Mouse (Mus musculus) heart, embryonic 15.5 days (tissue): Measurements from ENCODE around the gene Mei1. TPM values are rescaled to one million over a fixed set of nuclear protein-coding genes. Genes with fewer than 3 reads are reported as not detected.
A peak's percentile ranks its signal among the peaks of the same experiment; 100 is the strongest.

Experiments used
- ATAC-seq: fragments of 200-750 bp; cut with Nextera tagmentation; replicated peaks from 2 replicates; pipeline ENCODE4 v1.8.0; 2017; ENCODE audit warnings: low read depth, moderate TSS enrichment; ENCODE audit not compliant: insufficient number of reproducible peaks, insufficient read depth, low FRiP score
- H3K27ac ChIP-seq: fragments of 300-500 bp; sonication (generic); 2 replicates; pipeline ENCODE4 v1.5.1; 2015; ENCODE audit warnings: mild to moderate bottlenecking, inconsistent platforms
- H3K27me3 ChIP-seq: fragments of 300-500 bp; sonication (generic); 2 replicates; pipeline ENCODE4 v1.6.1; 2015; ENCODE audit warnings: inconsistent platforms
- H3K36me3 ChIP-seq: fragments of 300-500 bp; sonication (generic); 2 replicates; pipeline ENCODE4 v1.6.1; 2015; ENCODE audit warnings: mild to moderate bottlenecking, inconsistent platforms
- H3K4me1 ChIP-seq: fragments of 300-500 bp; sonication (generic); replicated peaks from 2 replicates; pipeline ENCODE4 v1.6.1; 2015; ENCODE audit warnings: inconsistent platforms
- H3K4me2 ChIP-seq: fragments of 300-500 bp; sonication (generic); 2 replicates; pipeline ENCODE4 v1.6.1; 2015; ENCODE audit warnings: inconsistent platforms, mild to moderate bottlenecking, moderate library complexity
- H3K4me3 ChIP-seq: fragments of 300-500 bp; sonication (generic); 2 replicates; pipeline ENCODE4 v1.5.1; 2015; ENCODE audit warnings: mild to moderate bottlenecking, inconsistent platforms
- H3K9ac ChIP-seq: fragments of 300-500 bp; sonication (generic); 2 replicates; pipeline ENCODE4 v1.6.1; 2015; ENCODE audit warnings: mild to moderate bottlenecking, inconsistent platforms
- H3K9me3 ChIP-seq: fragments of 300-500 bp; sonication (generic); replicated peaks from 2 replicates; pipeline ENCODE4 v1.6.1; 2016; ENCODE audit warnings: inconsistent platforms
- WGBS: fragments of 180-500 bp; shearing (Covaris S2); methylation state at CpG from one replicate; pipeline ENCODE4 v1.1.7; 2015; ENCODE audit warnings: mixed read lengths; 5-methylcytosine and 5-hydroxymethylcytosine counted together
- polyA plus RNA-seq: library from polyadenylated mRNA; unstranded; fragments of >200 nt; fragmentation: Nextera tagmentation; extraction: Ambion mirVana; gene quantifications from 2 replicates; pipeline ENCODE4 v1.2.1, GENCODE M21; 2015

Gene Mei1
- polyA plus RNA-seq, 1 experiment from 2014 or later: not detected

- Histone ChIP-seq H3K27ac (no peak overlapping the region), H3K4me1 (peaks cover 21% of the 10 kb centered on the region), H3K9ac (no peak overlapping the region), H3K4me3 (no peak overlapping the region), H3K27me3 (no peaks in the 10 kb centered on the region), H3K4me2 (no peak overlapping the region), H3K36me3 (no peaks in the 10 kb centered on the region), H3K9me3 (no peaks in the 10 kb centered on the region)
- no peak for ATAC-seq
- 85% methylated on average over 7 of the region's 7 CpGs for WGBS
Observed at GRCm38 (mm10) chr15:82152435-82152834, 82.6 kb downstream of the Mei1 start.

- Histone ChIP-seq H3K9me3 (no peaks in the 10 kb centered on the region), H3K4me1 (peaks cover 39% of the 10 kb centered on the region), H3K27ac (no peak overlapping the region), H3K36me3 (no peaks in the 10 kb centered on the region), H3K9ac (no peak overlapping the region), H3K27me3 (no peaks in the 10 kb centered on the region), H3K4me2 (no peak overlapping the region), H3K4me3 (no peak overlapping the region)
- ATAC-seq: no peak
- WGBS: 88% methylated on average over 6 of the region's 6 CpGs
Observed at GRCm38 (mm10) chr15:82156298-82156697, 86.5 kb downstream of the Mei1 start.

GRCm38 (mm10) chr15:82156902-82157301, 87.1 kb downstream of the Mei1 start:
- no peak overlapping the region for H3K9ac ChIP-seq
- no peak overlapping the region for H3K4me2 ChIP-seq
- H3K4me3 ChIP-seq: no peak overlapping the region
- H3K27me3 ChIP-seq: no peaks in the 10 kb centered on the region
- WGBS: 61% methylated on average over 10 of the region's 10 CpGs
- H3K36me3 ChIP-seq: no peaks in the 10 kb centered on the region
- H3K27ac ChIP-seq: no peak overlapping the region
- peaks cover 45% of the 10 kb centered on the region for H3K4me1 ChIP-seq
- ATAC-seq: no peak
- H3K9me3 ChIP-seq: no peaks in the 10 kb centered on the region

GRCm38 (mm10) chr15:82158243-82159035, 88.6 kb downstream of the Mei1 start:
- no peak overlapping the region for H3K4me3 ChIP-seq
- H3K27ac ChIP-seq: peak overlapping the region; percentile 27; the same call in 1 of the 2 replicates
- peaks cover 49% of the 10 kb centered on the region for H3K4me1 ChIP-seq
- H3K9me3 ChIP-seq: no peaks in the 10 kb centered on the region
- ATAC-seq: no peak
- no peak overlapping the region for H3K4me2 ChIP-seq
- 56% methylated on average over 17 of the region's 17 CpGs for WGBS
- H3K9ac ChIP-seq: no peak overlapping the region
- H3K36me3 ChIP-seq: no peaks in the 10 kb centered on the region
- H3K27me3 ChIP-seq: no peaks in the 10 kb centered on the region

- H3K4me3 ChIP-seq: no peak overlapping the region
- no peaks in the 10 kb centered on the region for H3K9me3 ChIP-seq
- ATAC-seq: no peak
- H3K36me3 ChIP-seq: no peaks in the 10 kb centered on the region
- no peaks in the 10 kb centered on the region for H3K27me3 ChIP-seq
- WGBS: 84% methylated on average over 9 of the region's 9 CpGs
- H3K4me2 ChIP-seq: no peak overlapping the region
- no peak overlapping the region for H3K9ac ChIP-seq
- H3K4me1 ChIP-seq: peaks cover 59% of the 10 kb centered on the region
- no peak overlapping the region for H3K27ac ChIP-seq
Observed at GRCm38 (mm10) chr15:82159471-82159870, 89.7 kb downstream of the Mei1 start.

- 46% methylated on average over 11 of the region's 11 CpGs for WGBS
- no peak overlapping the region for H3K4me3 ChIP-seq
- peaks cover 62% of the 10 kb centered on the region for H3K4me1 ChIP-seq
- H3K9ac ChIP-seq: 0 out of 2 replicates have a peak overlapping the region, but pooled peaks have one; percentile 24
- H3K27me3 ChIP-seq: no peaks in the 10 kb centered on the region
- H3K9me3 ChIP-seq: no peaks in the 10 kb centered on the region
- H3K36me3 ChIP-seq: no peaks in the 10 kb centered on the region
- ATAC-seq: no peak
- peak overlapping the region; percentile 57 for H3K27ac ChIP-seq
- H3K4me2 ChIP-seq: peak overlapping the region; percentile 4; the same call in 1 of the 2 replicates
Observed at GRCm38 (mm10) chr15:82160731-82161640, 91.2 kb downstream of the Mei1 start.

- no peaks in the 10 kb centered on the region for H3K27me3 ChIP-seq
- H3K4me1 ChIP-seq: peaks cover 71% of the 10 kb centered on the region
- no peak overlapping the region for H3K4me2 ChIP-seq
- WGBS: 86% methylated on average over 12 of the region's 12 CpGs
- H3K9ac ChIP-seq: no peak overlapping the region
- ATAC-seq: no peak
- no peaks in the 10 kb centered on the region for H3K9me3 ChIP-seq
- no peak overlapping the region for H3K4me3 ChIP-seq
- H3K36me3 ChIP-seq: no peaks in the 10 kb centered on the region
- no peak overlapping the region for H3K27ac ChIP-seq
Observed at GRCm38 (mm10) chr15:82161965-82162600, 92.3 kb downstream of the Mei1 start.

- Histone ChIP-seq H3K4me3 (no peak overlapping the region), H3K9ac (no peak overlapping the region), H3K27me3 (no peaks in the 10 kb centered on the region), H3K36me3 (no peaks in the 10 kb centered on the region), H3K4me2 (no peak overlapping the region), H3K9me3 (no peaks in the 10 kb centered on the region), H3K4me1 (peaks cover 79% of the 10 kb centered on the region), H3K27ac (peak overlapping the region; percentile 24; the same call in 1 of the 2 replicates)
- 71% methylated on average over 10 of the region's 10 CpGs for WGBS
- ATAC-seq: no peak
Observed at GRCm38 (mm10) chr15:82163356-82164060, 93.7 kb downstream of the Mei1 start.

- ATAC-seq: no peak
- Histone ChIP-seq H3K27me3 (no peaks in the 10 kb centered on the region), H3K4me2 (no peak overlapping the region), H3K27ac (peak overlapping the region; percentile 24; the same call in 1 of the 2 replicates), H3K9me3 (no peaks in the 10 kb centered on the region), H3K4me1 (peaks cover 76% of the 10 kb centered on the region), H3K36me3 (no peaks in the 10 kb centered on the region), H3K9ac (no peak overlapping the region), H3K4me3 (no peak overlapping the region)
- WGBS: 50% methylated on average over 4 of the region's 4 CpGs
Observed at GRCm38 (mm10) chr15:82164061-82164399, 94.2 kb downstream of the Mei1 start.

- no peaks in the 10 kb centered on the region for H3K36me3 ChIP-seq
- ATAC-seq: no peak
- H3K4me2 ChIP-seq: no peak overlapping the region
- H3K4me3 ChIP-seq: no peak overlapping the region
- WGBS: 60% methylated on average over 7 of the region's 7 CpGs
- no peaks in the 10 kb centered on the region for H3K27me3 ChIP-seq
- no peak overlapping the region for H3K9ac ChIP-seq
- H3K27ac ChIP-seq: peak overlapping the region; percentile 1; the same call in 1 of the 2 replicates
- H3K4me1 ChIP-seq: peaks cover 76% of the 10 kb centered on the region
- H3K9me3 ChIP-seq: no peaks in the 10 kb centered on the region
Observed at GRCm38 (mm10) chr15:82164496-82164895, 94.7 kb downstream of the Mei1 start.
